Mouse (Mus musculus): ENCODE measurements around the gene Ceacam20. TPM values are rescaled to one million over a fixed set of nuclear protein-coding genes. Genes with fewer than 3 reads are reported as not detected.

The Ceacam20 gene
- polyA plus RNA-seq, 1 experiment = not detected

- TF ChIP-seq CTCF (IDR thresholded peaks at IDR 0.05; ENCODE audit: extremely low read depth, insufficient read depth, low read length) (no peak), POLR2A (IDR thresholded peaks at IDR 0.05; ENCODE audit: extremely low read depth, insufficient read depth, low read length) (no peak)
- Histone ChIP-seq H3K27ac (ENCODE audit: insufficient read depth, low read length) (no peak overlapping the region), H3K4me1 (ENCODE audit: control insufficient read depth, insufficient read depth, low read length) (no peaks in the 10 kb centered on the region), H3K4me3 (ENCODE audit: insufficient read depth, low read length) (no peak overlapping the region)
Measured at GRCm38 (mm10) chr7:19945201-19945600, 20.0 kb upstream of the Ceacam20 start.

- no peak overlapping the region for H3K4me3 ChIP-seq (ENCODE audit: insufficient read depth, low read length)
- H3K27ac ChIP-seq (ENCODE audit: insufficient read depth, low read length) = no peak overlapping the region
- TF ChIP-seq POLR2A (IDR thresholded peaks at IDR 0.05; ENCODE audit: extremely low read depth, insufficient read depth, low read length) = no peak
- no peak for TF ChIP-seq CTCF (IDR thresholded peaks at IDR 0.05; ENCODE audit: extremely low read depth, insufficient read depth, low read length)
- H3K4me1 ChIP-seq (ENCODE audit: control insufficient read depth, insufficient read depth, low read length) = no peaks in the 10 kb centered on the region
Measured at GRCm38 (mm10) chr7:19945821-19946515, 19.2 kb upstream of the Ceacam20 start.

- TF ChIP-seq POLR2A (IDR thresholded peaks at IDR 0.05; ENCODE audit: extremely low read depth, insufficient read depth, low read length) = no peak
Measured at GRCm38 (mm10) chr7:19948956-19949355, 16.3 kb upstream of the Ceacam20 start.

GRCm38 (mm10) chr7:19949996-19950395 is 15.2 kb upstream of the Ceacam20 start:
- Histone ChIP-seq H3K27ac (ENCODE audit: insufficient read depth, low read length) (no peak overlapping the region), H3K4me3 (ENCODE audit: insufficient read depth, low read length) (no peak overlapping the region), H3K4me1 (ENCODE audit: control insufficient read depth, insufficient read depth, low read length) (no peaks in the 10 kb centered on the region)
- TF ChIP-seq POLR2A (IDR thresholded peaks at IDR 0.05; ENCODE audit: extremely low read depth, insufficient read depth, low read length) = no peak
- no peak for TF ChIP-seq CTCF (IDR thresholded peaks at IDR 0.05; ENCODE audit: extremely low read depth, insufficient read depth, low read length)

More at GRCm38 (mm10) chr7:19948956-19949355, 16.3 kb upstream of the Ceacam20 start:
- Histone ChIP-seq H3K27ac (ENCODE audit: insufficient read depth, low read length) (no peak overlapping the region), H3K4me1 (ENCODE audit: control insufficient read depth, insufficient read depth, low read length) (no peaks in the 10 kb centered on the region), H3K4me3 (ENCODE audit: insufficient read depth, low read length) (no peak overlapping the region)

- TF ChIP-seq POLR2A (IDR thresholded peaks at IDR 0.05; ENCODE audit: extremely low read depth, insufficient read depth, low read length) = no peak
- TF ChIP-seq CTCF (IDR thresholded peaks at IDR 0.05; ENCODE audit: extremely low read depth, insufficient read depth, low read length) = no peak
- H3K27ac ChIP-seq (ENCODE audit: insufficient read depth, low read length) = no peak within 1 kb of the TSS
- no peaks in the 10 kb centered on the region for H3K4me1 ChIP-seq (ENCODE audit: control insufficient read depth, insufficient read depth, low read length)
- H3K4me3 ChIP-seq (ENCODE audit: insufficient read depth, low read length) = no peak within 1 kb of the TSS
Measured at GRCm38 (mm10) chr7:19950589-19950988, 14.6 kb upstream of the Ceacam20 start, which contains the start of gene Igsf23. TSS of gene Igsf23 (minus strand) at chr7:19950756.

- no peak overlapping the region for H3K4me3 ChIP-seq (ENCODE audit: insufficient read depth, low read length)
- TF ChIP-seq POLR2A (IDR thresholded peaks at IDR 0.05; ENCODE audit: extremely low read depth, insufficient read depth, low read length) = no peak
- TF ChIP-seq CTCF (IDR thresholded peaks at IDR 0.05; ENCODE audit: extremely low read depth, insufficient read depth, low read length) = no peak
- H3K4me1 ChIP-seq (ENCODE audit: control insufficient read depth, insufficient read depth, low read length) = no peaks in the 10 kb centered on the region
- no peak overlapping the region for H3K27ac ChIP-seq (ENCODE audit: insufficient read depth, low read length)
Measured at GRCm38 (mm10) chr7:19952320-19952986, 12.8 kb upstream of the Ceacam20 start.

GRCm38 (mm10) chr7:19953054-19953453 is 12.2 kb upstream of the Ceacam20 start:
- Histone ChIP-seq H3K27ac (ENCODE audit: insufficient read depth, low read length) (no peak overlapping the region), H3K4me1 (ENCODE audit: control insufficient read depth, insufficient read depth, low read length) (no peaks in the 10 kb centered on the region), H3K4me3 (ENCODE audit: insufficient read depth, low read length) (no peak overlapping the region)
- no peak for TF ChIP-seq CTCF (IDR thresholded peaks at IDR 0.05; ENCODE audit: extremely low read depth, insufficient read depth, low read length)
- no peak for TF ChIP-seq POLR2A (IDR thresholded peaks at IDR 0.05; ENCODE audit: extremely low read depth, insufficient read depth, low read length)

- H3K4me1 ChIP-seq (ENCODE audit: control insufficient read depth, insufficient read depth, low read length) = no peaks in the 10 kb centered on the region
- no peak overlapping the region for H3K4me3 ChIP-seq (ENCODE audit: insufficient read depth, low read length)
- no peak overlapping the region for H3K27ac ChIP-seq (ENCODE audit: insufficient read depth, low read length)
Measured at GRCm38 (mm10) chr7:19955861-19956260, 9.4 kb upstream of the Ceacam20 start.

GRCm38 (mm10) chr7:19956341-19956781 is 8.9 kb upstream of the Ceacam20 start:
- Histone ChIP-seq H3K27ac (ENCODE audit: insufficient read depth, low read length) (no peak overlapping the region), H3K4me3 (ENCODE audit: insufficient read depth, low read length) (no peak overlapping the region), H3K4me1 (ENCODE audit: control insufficient read depth, insufficient read depth, low read length) (no peaks in the 10 kb centered on the region)
- peak; percentile 84 for TF ChIP-seq CTCF (IDR thresholded peaks at IDR 0.05; ENCODE audit: extremely low read depth, insufficient read depth, low read length)
- TF ChIP-seq POLR2A (IDR thresholded peaks at IDR 0.05; ENCODE audit: extremely low read depth, insufficient read depth, low read length) = no peak

More at GRCm38 (mm10) chr7:19955861-19956260, 9.4 kb upstream of the Ceacam20 start:
- no peak for TF ChIP-seq CTCF (IDR thresholded peaks at IDR 0.05; ENCODE audit: extremely low read depth, insufficient read depth, low read length)

GRCm38 (mm10) chr7:19962423-19962822 is 2.8 kb upstream of the Ceacam20 start:
- Histone ChIP-seq H3K4me3 (ENCODE audit: insufficient read depth, low read length) (no peak overlapping the region), H3K4me1 (ENCODE audit: control insufficient read depth, insufficient read depth, low read length) (no peaks in the 10 kb centered on the region), H3K27ac (ENCODE audit: insufficient read depth, low read length) (no peak overlapping the region)
- TF ChIP-seq CTCF (IDR thresholded peaks at IDR 0.05; ENCODE audit: extremely low read depth, insufficient read depth, low read length) (no peak), POLR2A (IDR thresholded peaks at IDR 0.05; ENCODE audit: extremely low read depth, insufficient read depth, low read length) (no peak)
